Mouse (Mus musculus) T-helper 17 cell (primary cell): ENCODE results near the gene Pex3.
"Not testable (repeated sequence)": the region's sequence is repeated elsewhere in the genome, so short reads cannot be mapped to it uniquely, and the experiment has no call there.

Experiments
- in situ Hi-C, 2 experiments: fragments of 300-600 bp; cut with MboI, MseI; formaldehyde crosslinking; loops; 1 replicate in 1 of 2; 2 replicates in 1 of 2; pipeline ENCODE4 v1.15.1; 2025; ENCODE audit warnings: high pct_unique_total_duplicates in 2 of 2

Pex3 gene

GRCm38 (mm10) chr10:13539769-13540333 lies 13.1 kb downstream of the Pex3 start:
- in situ Hi-C loops: no loop called here

- in situ Hi-C loops: no loop called here
Observed at GRCm38 (mm10) chr10:13536706-13537105, 16.2 kb downstream of the Pex3 start.

- in situ Hi-C loops: no loop called here
Observed at GRCm38 (mm10) chr10:13534751-13535150, 18.2 kb downstream of the Pex3 start.

- in situ Hi-C loops: no loop called here
Observed at GRCm38 (mm10) chr10:13528155-13528554, 24.8 kb downstream of the Pex3 start.

- in situ Hi-C loops: no loop called here
Observed at GRCm38 (mm10) chr10:13521857-13522256, 31.1 kb downstream of the Pex3 start.

GRCm38 (mm10) chr10:13502371-13502770 lies 50.6 kb downstream of the Pex3 start:
- in situ Hi-C loops: no loop called here

DNA sequence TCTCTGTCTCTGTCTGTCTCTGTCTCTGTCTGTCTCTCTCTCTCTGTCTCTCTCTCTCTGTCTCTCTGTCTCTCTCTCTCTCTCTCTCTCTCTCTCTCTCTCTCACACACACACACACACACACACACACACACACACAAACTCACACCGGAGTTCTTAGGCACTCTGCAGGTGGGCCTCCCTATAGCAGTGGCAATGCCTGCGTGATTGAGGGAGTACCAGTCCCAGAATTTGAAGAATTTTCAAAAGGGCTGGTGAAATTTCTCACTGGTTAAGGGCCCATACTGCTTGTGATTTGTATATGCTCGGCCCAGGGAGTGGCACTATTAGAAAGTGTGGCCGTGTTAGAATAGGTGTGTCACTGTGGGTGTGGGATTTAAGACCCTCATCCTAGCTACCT lies 51.4 kb downstream of the Pex3 start:
- in situ Hi-C loops: not testable (repeated sequence)

- in situ Hi-C loops: no loop called here
Observed at GRCm38 (mm10) chr10:13500938-13501496, 51.9 kb downstream of the Pex3 start.

GRCm38 (mm10) chr10:13500473-13500872 lies 52.5 kb downstream of the Pex3 start:
- in situ Hi-C loops: no loop called here

DNA sequence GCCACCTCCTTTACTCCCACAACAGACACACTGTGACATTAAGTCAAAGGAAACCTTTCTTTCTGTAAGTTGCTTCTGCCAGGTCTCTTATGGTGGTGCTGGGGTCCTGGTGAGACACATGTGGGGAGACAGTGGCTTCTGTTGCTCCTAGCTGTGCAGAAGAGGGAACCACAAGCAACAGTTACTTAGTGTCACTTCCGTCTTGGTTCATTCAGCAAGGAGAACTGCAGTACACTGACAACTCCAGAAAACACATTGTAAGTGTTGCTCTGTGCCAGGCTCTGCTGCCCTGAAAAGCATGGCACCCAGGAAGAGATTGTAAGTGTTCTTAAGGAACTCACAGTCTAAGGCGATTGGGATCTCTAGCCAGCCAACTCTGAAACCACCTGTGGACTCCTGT lies 53.6 kb downstream of the Pex3 start, which contains the start of gene Fuca2:
Gene Fuca2, plus strand, starts transcription at position 210 of the 400 bp plus-strand sequence.
- in situ Hi-C loops: no loop called here

GRCm38 (mm10) chr10:13496315-13496714 lies 56.6 kb downstream of the Pex3 start:
- in situ Hi-C loops: no loop called here

GRCm38 (mm10) chr10:13493978-13494686 lies 58.8 kb downstream of the Pex3 start:
- in situ Hi-C loops: no loop called here

- in situ Hi-C loops: no loop called here
Observed at GRCm38 (mm10) chr10:13489671-13490070, 63.3 kb downstream of the Pex3 start.

DNA sequence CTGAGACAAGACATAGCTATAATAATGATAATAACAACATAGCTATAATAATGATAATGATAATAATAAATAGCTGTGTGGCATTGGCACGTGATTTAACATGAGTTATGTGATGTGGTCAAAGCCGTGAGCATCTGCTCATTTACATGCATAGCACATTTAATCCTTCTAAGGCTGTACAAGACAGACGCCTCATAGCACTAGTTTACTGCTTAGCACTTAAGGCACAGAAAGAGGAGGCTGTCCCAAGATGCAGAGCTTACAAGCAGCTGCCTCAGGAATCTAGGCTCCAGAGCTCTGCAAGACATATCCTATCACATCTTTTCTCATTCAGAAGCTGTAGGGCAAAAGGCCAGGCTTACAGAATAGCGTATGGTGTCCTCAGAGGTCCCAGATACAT lies 67.0 kb downstream of the Pex3 start:
- in situ Hi-C loops: no loop called here

GRCm38 (mm10) chr10:13479341-13479740 lies 73.6 kb downstream of the Pex3 start:
- in situ Hi-C loops: loop anchor here in 1 of 2 experiments (5.0 kb wide), 1 partner anchor 42 kb away; no protein-coding TSS in a partner anchor

DNA sequence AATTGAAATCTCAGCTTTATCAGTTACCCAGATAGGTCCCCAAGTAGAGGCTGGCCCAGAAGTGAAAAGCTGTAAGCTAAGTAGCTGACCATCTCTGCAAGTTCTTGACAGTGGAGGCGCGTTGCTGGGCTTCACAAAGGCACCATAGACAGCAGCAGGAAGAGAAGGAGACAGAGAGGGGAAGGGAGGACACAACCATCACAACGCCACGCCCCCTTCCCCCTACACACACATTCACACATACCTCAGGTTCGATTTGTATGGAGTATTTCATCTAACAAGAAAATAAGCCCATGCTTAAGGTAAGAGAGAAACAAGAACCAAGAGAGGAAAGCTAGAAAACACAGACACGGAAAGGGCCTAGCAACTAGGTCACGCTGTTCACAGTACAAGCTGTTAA lies 77.8 kb downstream of the Pex3 start:
- in situ Hi-C loops: loop anchor here in 1 of 2 experiments (5.0 kb wide), 1 partner anchor 38 kb away; no protein-coding TSS in a partner anchor

GRCm38 (mm10) chr10:13474568-13474955 lies 78.4 kb downstream of the Pex3 start:
- in situ Hi-C loops: no loop called here
